Mouse (Mus musculus) adrenal gland, postnatal 0 days (tissue): ENCODE results near the gene Cyp2d40. TPM values are rescaled to one million over a fixed set of nuclear protein-coding genes. Genes with fewer than 3 reads are reported as not detected.

ENCODE experiments used
- microRNA-seq: library from miRNA; unstranded; fragments of <30 nt; microRNA quantifications from one replicate; pipeline ENCODE4, GENCODE M21; 2016; ENCODE audit warnings: borderline replicate concordance; ENCODE audit not compliant: insufficient number of aligned reads
- polyA plus RNA-seq: library from polyadenylated mRNA; unstranded; fragments of >200 nt; fragmentation: Nextera tagmentation; extraction: Ambion mirVana; gene quantifications from 2 replicates; pipeline ENCODE4 v1.2.1, GENCODE M21; 2015

Gene Cyp2d40
- polyA plus RNA-seq, result not detected in 2 replicates

DNA sequence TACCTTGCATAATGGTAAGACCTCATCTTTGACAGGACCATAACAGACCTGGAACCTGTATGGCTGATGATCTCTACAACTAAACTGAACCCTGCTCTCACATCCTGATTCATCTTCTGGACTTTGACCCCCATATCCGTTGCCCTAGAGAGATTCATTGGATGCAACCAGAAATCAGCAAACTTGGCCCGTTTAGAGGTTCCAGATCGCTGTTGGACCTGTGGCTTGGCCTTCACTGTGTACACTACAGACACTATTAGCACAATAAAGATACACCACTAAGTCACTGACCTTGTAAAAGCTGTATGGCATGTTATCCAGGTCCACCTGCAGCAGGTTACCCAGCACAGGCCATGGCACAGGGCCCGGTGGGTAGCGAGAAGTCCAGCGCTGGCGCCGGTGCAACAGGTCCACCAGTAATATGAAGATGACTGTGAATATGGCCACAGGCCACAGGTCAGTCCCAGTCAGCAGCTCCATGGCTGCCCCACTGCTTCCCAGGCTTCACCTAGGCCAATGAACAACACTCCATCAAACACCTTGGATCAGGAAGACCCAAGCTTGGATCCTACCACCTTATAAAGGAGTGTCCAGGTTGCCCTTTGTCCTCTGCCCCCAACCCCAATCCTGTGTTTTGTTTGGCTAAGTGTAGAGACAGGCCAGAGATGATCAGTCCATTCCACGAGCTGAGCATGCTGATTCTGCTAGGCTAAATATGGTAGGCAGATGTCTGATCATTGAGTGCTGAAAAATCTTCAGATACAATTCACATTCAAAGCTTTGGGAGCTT, at the start of gene Cyp2d40:
Gene Cyp2d40, minus strand, starts transcription at position 553 of the 790 bp plus-strand sequence.

DNA sequence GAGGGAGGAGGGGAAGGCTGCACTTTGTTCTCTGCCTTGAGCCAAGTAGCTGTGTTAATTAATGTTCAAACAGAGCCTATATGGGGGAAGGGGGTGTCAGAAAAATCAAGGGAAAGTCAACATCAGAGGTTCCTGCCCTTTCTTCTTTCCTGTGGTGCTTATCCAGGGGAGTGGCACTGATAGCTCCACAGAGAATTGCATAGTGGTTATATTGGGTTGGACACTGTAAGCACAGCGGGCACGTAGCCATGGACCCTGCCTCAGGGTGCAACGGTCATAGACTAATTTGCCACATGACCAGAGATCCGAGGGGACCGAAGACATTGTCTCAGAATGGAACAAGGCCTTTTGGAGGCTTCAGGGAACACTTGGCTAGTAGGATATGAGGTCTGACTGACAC, 30.3 kb upstream of the Cyp2d40 start, which contains the start of gene Cyp2d26:
Gene Cyp2d26, minus strand, starts transcription at position 18 of the 400 bp plus-strand sequence.

Small RNAs within 50 kb of the gene (microRNA-seq; reads per million reads assigned to microRNA genes)
- not detected for gene Gm27618

Other genes starting within 250 kb of the Cyp2d40 start
- gene Cyp2d12, start 209.1 kb downstream of the Cyp2d40 start, polyA plus RNA-seq, result not detected in 2 replicates
- not detected in 2 replicates for gene Cyp2d34, start 143.2 kb downstream of the Cyp2d40 start, polyA plus RNA-seq
- gene Cyp2d26, start 30.1 kb upstream of the Cyp2d40 start, polyA plus RNA-seq, result 12.8 and 15.1 TPM in 2 replicates
- gene Tcf20, start 223.7 kb upstream of the Cyp2d40 start, polyA plus RNA-seq, result 2.7 and 4.4 TPM in 2 replicates